ENCODE assay signal across 11 mouse cellular contexts in the genomic region with DNA sequence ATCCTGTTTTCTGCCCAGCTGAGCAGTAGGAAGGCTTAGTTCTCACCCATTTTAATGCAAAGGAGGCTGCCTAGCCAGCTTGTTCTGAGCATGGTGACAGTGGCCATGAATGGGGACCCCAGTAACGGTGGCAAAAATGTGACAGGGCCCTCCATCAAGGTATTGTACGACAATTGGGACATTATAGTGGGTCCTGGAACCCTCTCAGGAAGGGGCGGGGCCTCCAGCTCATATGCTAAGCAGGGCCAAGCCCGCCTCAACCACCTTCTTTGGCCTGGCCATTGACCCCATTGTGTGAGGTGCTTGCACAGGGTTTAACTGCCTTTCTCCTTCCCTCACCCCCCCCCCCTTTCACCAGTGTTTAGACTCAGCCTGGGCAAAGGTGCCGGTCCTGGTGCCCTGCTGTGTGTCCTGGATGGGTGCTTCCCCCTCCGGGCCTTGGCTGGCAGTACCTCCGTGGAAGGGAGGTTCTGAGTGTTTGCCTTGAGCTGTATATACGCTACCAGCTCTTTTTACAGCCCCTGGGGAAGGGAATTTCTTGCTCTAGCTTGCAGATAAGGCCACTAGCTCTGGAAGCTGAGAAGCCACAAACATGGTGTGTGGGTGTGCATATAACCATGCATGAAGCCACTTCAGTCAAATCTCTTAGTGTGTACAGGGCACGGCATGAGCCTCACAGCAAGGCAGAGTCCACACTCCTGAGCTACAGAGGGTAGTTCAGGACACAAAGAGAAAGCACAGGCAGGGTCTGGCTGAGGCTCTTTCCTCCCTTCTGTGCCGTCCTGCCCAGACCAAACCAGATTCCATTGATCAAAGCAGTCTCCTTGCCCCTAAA.
DNase-seq lines count a peak whose midpoint lies in the region; ATAC-seq lines count a peak whose summit lies in the region.
"Had no signal": no experiment of that assay in that cellular context is flagged by ENCODE, and none has a peak within 500 bp of the region (broad histone marks: within the 10 kb centered on the region; RNA-seq: fewer than 3 reads in every experiment).

No protein-coding gene starts in this region.

- 8% methylated on average over 10 of the region's 10 CpGs for WGBS in midbrain, embryonic 11.5 days

- no peaks in the 10 kb centered on the region for H3K36me3 ChIP-seq in midbrain, embryonic 11.5 days (ENCODE audit: control insufficient read depth, insufficient read depth, low read length)
- H3K36me3 ChIP-seq: liver, embryonic 13.5 days had no signal

- H3K4me1 ChIP-seq in midbrain, embryonic 11.5 days (ENCODE audit: control insufficient read depth, insufficient read depth, low read length), result peaks cover 64% of the 10 kb centered on the region
- H3K4me1 ChIP-seq: liver, embryonic 13.5 days had no signal

- H3K27me3 ChIP-seq in midbrain, embryonic 11.5 days (ENCODE audit: control insufficient read depth, insufficient read depth, low read length), result no peaks in the 10 kb centered on the region; the same call in 1 of the 2 replicates

- H3K27ac ChIP-seq in midbrain, embryonic 11.5 days (ENCODE audit: low read depth, low read length), result peak overlapping the region; percentile 90
- H3K27ac ChIP-seq: gastrocnemius, adult 2 months; liver, embryonic 13.5 days had no signal

- peak; percentile 45 for DNase-seq in right cerebral cortex, adult 18-20 months
- DNase-seq in right cerebral cortex, postnatal 25 days, result no peak
- peak; percentile 49 to 50 for DNase-seq in frontal cortex, adult 2 months (ENCODE audit: extremely low spot score in 1 of 2, low spot score in 1 of 2)
- DNase-seq in midbrain, embryonic 11.5 days (ENCODE audit: low spot score, missing footprints), result peak; percentile 95
- DNase-seq in right cerebral cortex, postnatal 36 days (ENCODE audit: low spot score in 2 of 2), result peak; percentile 18 to 30
- DNase-seq in Muller cell, postnatal 12 days (ENCODE audit: inconsistent ontology term), result no peak
- no peak for DNase-seq in thymus, postnatal 14 days
- no peak for DNase-seq in urinary bladder, adult 18-20 months (ENCODE audit: low spot score in 2 of 2)
- DNase-seq: cerebellum, postnatal 25 days; gastrocnemius, adult 2 months; liver, embryonic 13.5 days had no signal

- no peak overlapping the region for H3K4me3 ChIP-seq in midbrain, embryonic 11.5 days (ENCODE audit: low read depth, low read length)
- H3K4me3 ChIP-seq: gastrocnemius, adult 2 months; liver, embryonic 13.5 days had no signal

- no peaks in the 10 kb centered on the region for H3K9me3 ChIP-seq in midbrain, embryonic 11.5 days (ENCODE audit: control insufficient read depth, low read length)
- H3K9me3 ChIP-seq: liver, embryonic 13.5 days had no signal

- peak; percentile 82 for ATAC-seq in midbrain, embryonic 11.5 days (ENCODE audit: low FRiP score)

- peak overlapping the region; percentile 51 for H3K9ac ChIP-seq in midbrain, embryonic 11.5 days (ENCODE audit: low read length)
- H3K9ac ChIP-seq: liver, embryonic 13.5 days had no signal

- peak overlapping the region; percentile 17 for H3K4me2 ChIP-seq in midbrain, embryonic 11.5 days
- H3K4me2 ChIP-seq: liver, embryonic 13.5 days had no signal

Comparison
In these comparisons a context has a peak if more than half of its experiments do, and no peak if none do; other contexts are left out.
1. DNase-seq: peak in right cerebral cortex, adult 18-20 months (single experiment), frontal cortex, adult 2 months (2 of 2), midbrain, embryonic 11.5 days (single experiment) and right cerebral cortex, postnatal 36 days (2 of 2); none in right cerebral cortex, postnatal 25 days (single experiment), Muller cell, postnatal 12 days (single experiment), thymus, postnatal 14 days (single experiment) and urinary bladder, adult 18-20 months (0 of 2).